Mouse (Mus musculus): ENCODE results near the gene Adamts2. TPM values are rescaled to one million over a fixed set of nuclear protein-coding genes. Genes with fewer than 3 reads are reported as not detected.

The Adamts2 gene
- polyA plus RNA-seq, 1 experiment, result 2.9 TPM

- TF ChIP-seq USF1 (IDR thresholded peaks at IDR 0.05; ENCODE audit: low read depth) (no peak), FOSL1 (IDR thresholded peaks at IDR 0.05; ENCODE audit: insufficient read depth, low read length, poor library complexity, severe bottlenecking) (no peak), CTCF (IDR thresholded peaks at IDR 0.05; ENCODE audit: control insufficient read depth, insufficient read depth, insufficient read length) (no peak), CEBPB (IDR thresholded peaks at IDR 0.05; ENCODE audit: low read depth) (no peak), MAX (IDR thresholded peaks at IDR 0.05) (no peak), MYOG (IDR thresholded peaks at IDR 0.05; ENCODE audit: control insufficient read depth, extremely low read depth, insufficient read length) (no peak), MYOD1 (IDR thresholded peaks at IDR 0.05; ENCODE audit: control insufficient read depth, insufficient read length, low read depth) (no peak)
- Histone ChIP-seq H3K27me3 (ENCODE audit: control insufficient read depth, insufficient read depth, insufficient read length) (no peaks in the 10 kb centered on the region), H3ac (ENCODE audit: control insufficient read depth, insufficient read length, low read depth) (no peak overlapping the region), H3K36me3 (ENCODE audit: control insufficient read depth, insufficient read depth) (no peaks in the 10 kb centered on the region), H3K79me3 (ENCODE audit: low read depth) (no peaks in the 10 kb centered on the region), H3K4me3 (ENCODE audit: insufficient read depth, poor library complexity, severe bottlenecking) (no peak overlapping the region), H3K79me2 (ENCODE audit: control insufficient read depth, insufficient read depth) (no peaks in the 10 kb centered on the region)
Measured at GRCm38 (mm10) chr11:50576521-50576920, 25.4 kb upstream of the Adamts2 start.

- TF ChIP-seq MAX (IDR thresholded peaks at IDR 0.05) (no peak), FOSL1 (IDR thresholded peaks at IDR 0.05; ENCODE audit: insufficient read depth, low read length, poor library complexity, severe bottlenecking) (no peak), MYOD1 (IDR thresholded peaks at IDR 0.05; ENCODE audit: control insufficient read depth, insufficient read length, low read depth) (no peak), USF1 (IDR thresholded peaks at IDR 0.05; ENCODE audit: low read depth) (no peak), MYOG (IDR thresholded peaks at IDR 0.05; ENCODE audit: control insufficient read depth, extremely low read depth, insufficient read length) (no peak), CEBPB (IDR thresholded peaks at IDR 0.05; ENCODE audit: low read depth) (no peak), CTCF (IDR thresholded peaks at IDR 0.05; ENCODE audit: control insufficient read depth, insufficient read depth, insufficient read length) (no peak)
- no peak overlapping the region for H3ac ChIP-seq (ENCODE audit: control insufficient read depth, insufficient read length, low read depth)
- H3K36me3 ChIP-seq (ENCODE audit: control insufficient read depth, insufficient read depth), result no peaks in the 10 kb centered on the region
- no peaks in the 10 kb centered on the region for H3K27me3 ChIP-seq (ENCODE audit: control insufficient read depth, insufficient read depth, insufficient read length)
- H3K4me3 ChIP-seq (ENCODE audit: insufficient read depth, poor library complexity, severe bottlenecking), result no peak overlapping the region
- no peaks in the 10 kb centered on the region for H3K79me3 ChIP-seq (ENCODE audit: low read depth)
- H3K79me2 ChIP-seq (ENCODE audit: control insufficient read depth, insufficient read depth), result no peaks in the 10 kb centered on the region
Measured at GRCm38 (mm10) chr11:50587026-50587425, 14.9 kb upstream of the Adamts2 start.

GRCm38 (mm10) chr11:50587787-50588186 lies 14.1 kb upstream of the Adamts2 start:
- Histone ChIP-seq H3K4me3 (ENCODE audit: insufficient read depth, poor library complexity, severe bottlenecking) (no peak overlapping the region), H3K79me3 (ENCODE audit: low read depth) (no peaks in the 10 kb centered on the region), H3K79me2 (ENCODE audit: control insufficient read depth, insufficient read depth) (no peaks in the 10 kb centered on the region), H3K36me3 (ENCODE audit: control insufficient read depth, insufficient read depth) (no peaks in the 10 kb centered on the region), H3ac (ENCODE audit: control insufficient read depth, insufficient read length, low read depth) (no peak overlapping the region), H3K27me3 (ENCODE audit: control insufficient read depth, insufficient read depth, insufficient read length) (peaks cover 3% of the 10 kb centered on the region)
- TF ChIP-seq MAX (IDR thresholded peaks at IDR 0.05) (no peak), MYOD1 (IDR thresholded peaks at IDR 0.05; ENCODE audit: control insufficient read depth, insufficient read length, low read depth) (no peak), CTCF (IDR thresholded peaks at IDR 0.05; ENCODE audit: control insufficient read depth, insufficient read depth, insufficient read length) (peak; percentile 30)

- Histone ChIP-seq H3K4me3 (ENCODE audit: insufficient read depth, poor library complexity, severe bottlenecking) (no peak overlapping the region), H3K36me3 (ENCODE audit: control insufficient read depth, insufficient read depth) (no peaks in the 10 kb centered on the region), H3K79me2 (ENCODE audit: control insufficient read depth, insufficient read depth) (no peaks in the 10 kb centered on the region), H3ac (ENCODE audit: control insufficient read depth, insufficient read length, low read depth) (no peak overlapping the region), H3K79me3 (ENCODE audit: low read depth) (no peaks in the 10 kb centered on the region), H3K27me3 (ENCODE audit: control insufficient read depth, insufficient read depth, insufficient read length) (peaks cover 9% of the 10 kb centered on the region)
- no peak for TF ChIP-seq MYOD1 (IDR thresholded peaks at IDR 0.05; ENCODE audit: control insufficient read depth, insufficient read length, low read depth)
- TF ChIP-seq CTCF (IDR thresholded peaks at IDR 0.05; ENCODE audit: control insufficient read depth, insufficient read depth, insufficient read length), result peak; percentile 59
Measured at GRCm38 (mm10) chr11:50589060-50589459, 12.8 kb upstream of the Adamts2 start.

GRCm38 (mm10) chr11:50591053-50591452 lies 10.8 kb upstream of the Adamts2 start:
- no peaks in the 10 kb centered on the region for H3K79me2 ChIP-seq (ENCODE audit: control insufficient read depth, insufficient read depth)
- no peak for TF ChIP-seq CEBPB (IDR thresholded peaks at IDR 0.05; ENCODE audit: low read depth)
- TF ChIP-seq MYOG (IDR thresholded peaks at IDR 0.05; ENCODE audit: control insufficient read depth, extremely low read depth, insufficient read length), result no peak
- no peak for TF ChIP-seq MAX (IDR thresholded peaks at IDR 0.05)
- no peak for TF ChIP-seq CTCF (IDR thresholded peaks at IDR 0.05; ENCODE audit: control insufficient read depth, insufficient read depth, insufficient read length)
- no peak for TF ChIP-seq MYOD1 (IDR thresholded peaks at IDR 0.05; ENCODE audit: control insufficient read depth, insufficient read length, low read depth)
- no peak for TF ChIP-seq USF1 (IDR thresholded peaks at IDR 0.05; ENCODE audit: low read depth)
- no peak for TF ChIP-seq FOSL1 (IDR thresholded peaks at IDR 0.05; ENCODE audit: insufficient read depth, low read length, poor library complexity, severe bottlenecking)
- H3K79me3 ChIP-seq (ENCODE audit: low read depth), result no peaks in the 10 kb centered on the region
- no peak overlapping the region for H3ac ChIP-seq (ENCODE audit: control insufficient read depth, insufficient read length, low read depth)
- no peaks in the 10 kb centered on the region for H3K36me3 ChIP-seq (ENCODE audit: control insufficient read depth, insufficient read depth)
- H3K27me3 ChIP-seq (ENCODE audit: control insufficient read depth, insufficient read depth, insufficient read length), result peaks cover 13% of the 10 kb centered on the region
- no peak overlapping the region for H3K4me3 ChIP-seq (ENCODE audit: insufficient read depth, poor library complexity, severe bottlenecking)

- Histone ChIP-seq H3K36me3 (ENCODE audit: control insufficient read depth, insufficient read depth) (no peaks in the 10 kb centered on the region), H3K4me3 (ENCODE audit: insufficient read depth, poor library complexity, severe bottlenecking) (no peak overlapping the region), H3K79me3 (ENCODE audit: low read depth) (no peaks in the 10 kb centered on the region), H3K79me2 (ENCODE audit: control insufficient read depth, insufficient read depth) (no peaks in the 10 kb centered on the region), H3ac (ENCODE audit: control insufficient read depth, insufficient read length, low read depth) (no peak overlapping the region), H3K27me3 (ENCODE audit: control insufficient read depth, insufficient read depth, insufficient read length) (peaks cover 13% of the 10 kb centered on the region)
- TF ChIP-seq MAX (IDR thresholded peaks at IDR 0.05) (no peak), MYOG (IDR thresholded peaks at IDR 0.05; ENCODE audit: control insufficient read depth, extremely low read depth, insufficient read length) (no peak), FOSL1 (IDR thresholded peaks at IDR 0.05; ENCODE audit: insufficient read depth, low read length, poor library complexity, severe bottlenecking) (no peak), CTCF (IDR thresholded peaks at IDR 0.05; ENCODE audit: control insufficient read depth, insufficient read depth, insufficient read length) (no peak), MYOD1 (IDR thresholded peaks at IDR 0.05; ENCODE audit: control insufficient read depth, insufficient read length, low read depth) (no peak), USF1 (IDR thresholded peaks at IDR 0.05; ENCODE audit: low read depth) (no peak), CEBPB (IDR thresholded peaks at IDR 0.05; ENCODE audit: low read depth) (no peak)
Measured at GRCm38 (mm10) chr11:50592892-50593553, 8.9 kb upstream of the Adamts2 start.

Measured in C2C12 (cell line).